Mouse (Mus musculus) myocyte (in vitro differentiated cells): Measurements from ENCODE around the gene Fam129b.
"Not testable (repeated sequence)": the region's sequence is repeated elsewhere in the genome, so short reads cannot be mapped to it uniquely, and the experiment has no call there.

Experiments
- CEBPB ChIP-seq: IDR thresholded peaks from 2 replicates; pipeline ENCODE4 v1.6.1; 2011; ENCODE audit warnings: mild to moderate bottlenecking, moderate library complexity; ENCODE audit not compliant: poor library complexity, insufficient read depth, severe bottlenecking
- E2F4 ChIP-seq: IDR thresholded peaks from one replicate; pipeline ENCODE4 v1.6.1; 2011; ENCODE audit warnings: mild to moderate bottlenecking, control low read depth, moderate library complexity; ENCODE audit not compliant: insufficient read depth
- MAX ChIP-seq: IDR thresholded peaks from one replicate; pipeline ENCODE4 v1.6.1; 2011; ENCODE audit warnings: low read depth, mild to moderate bottlenecking, control low read depth
- MYOD1 ChIP-seq, 3 experiments: IDR thresholded peaks; one replicate each; pipeline ENCODE4 v1.6.1; 2011; ENCODE audit warnings: control low read depth in 2 of 3, low read depth in 2 of 3, mild to moderate bottlenecking in 2 of 3, moderate library complexity in 1 of 3; ENCODE audit not compliant: insufficient read length in 2 of 3, control insufficient read depth in 1 of 3
- MYOG ChIP-seq, 3 experiments: IDR thresholded peaks; one replicate each; pipeline ENCODE4 v1.6.1; 2011; ENCODE audit warnings: control low read depth in 2 of 3, low read depth in 2 of 3, mild to moderate bottlenecking in 2 of 3; ENCODE audit not compliant: insufficient read length in 2 of 3, control insufficient read depth in 1 of 3, insufficient read depth in 1 of 3
- POLR2A ChIP-seq: IDR thresholded peaks from one replicate; pipeline ENCODE4 v1.6.1; 2011; ENCODE audit warnings: low read depth, mild to moderate bottlenecking, control low read depth, moderate library complexity; ENCODE audit not compliant: insufficient read length
- POLR2AphosphoS2 ChIP-seq: IDR thresholded peaks from one replicate; pipeline ENCODE4 v1.6.1; 2011; ENCODE audit warnings: low read depth, control low read depth; ENCODE audit not compliant: insufficient read length
- TCF3 ChIP-seq: IDR thresholded peaks from one replicate; pipeline ENCODE4 v1.6.1; 2011; ENCODE audit warnings: low read depth, control low read depth; ENCODE audit not compliant: insufficient read length
- USF1 ChIP-seq: IDR thresholded peaks from one replicate; pipeline ENCODE4 v1.6.1; 2011; ENCODE audit warnings: low read depth, mild to moderate bottlenecking, control low read depth, moderate library complexity

DNA sequence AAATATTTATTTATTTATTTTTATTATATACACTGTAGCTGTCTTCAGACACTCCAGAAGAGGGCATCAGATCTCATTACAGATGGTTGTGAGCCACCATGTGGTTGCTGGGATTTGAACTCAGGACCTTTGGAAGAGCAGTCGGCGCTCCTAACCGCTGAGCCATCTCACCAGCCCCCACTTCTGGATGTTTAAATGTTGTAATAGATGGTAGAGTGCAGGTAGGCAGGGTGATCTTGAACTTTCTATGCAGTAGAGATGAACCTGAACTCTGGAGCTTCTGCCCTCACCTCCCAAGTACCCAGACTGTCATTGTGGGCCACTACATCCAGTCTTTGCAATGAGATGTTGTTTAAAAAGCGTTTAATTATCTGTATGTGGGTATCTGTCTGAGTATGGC lies 22.2 kb upstream of the Fam129b start:
- not testable (repeated sequence) for TF ChIP-seq USF1; POLR2A; POLR2AphosphoS2; E2F4; CEBPB; MAX; MYOG (IDR thresholded peaks at IDR 0.05; ENCODE audit: control insufficient read depth in 1 of 3, insufficient read depth in 1 of 3, insufficient read length in 2 of 3, low read depth in 2 of 3); TCF3; MYOD1 (IDR thresholded peaks at IDR 0.05; ENCODE audit: control insufficient read depth in 1 of 3, insufficient read length in 2 of 3, low read depth in 2 of 3)
